Mouse (Mus musculus) layer of hippocampus, postnatal 14 days (tissue): ENCODE measurements at regions not wholly inside any gene's neighbourhood (a gene's known extent, or its start where the extent isn't known, plus 50 kb on each side); places are given as distances from the start of the nearest gene placed in this dataset.

Experiments used
- DNase-seq, 2 experiments: peaks; one replicate each; pipeline ENCODE4 v3.0.0; 2021 to 2022; ENCODE audit warnings: low spot score in 2 of 2, mixed read lengths in 1 of 2

- DNase-seq: peak; percentile 61 to 81
Observed at GRCm38 (mm10) chr1:99369776-99370175, 402.8 kb upstream of the Cntnap5b start.

DNA sequence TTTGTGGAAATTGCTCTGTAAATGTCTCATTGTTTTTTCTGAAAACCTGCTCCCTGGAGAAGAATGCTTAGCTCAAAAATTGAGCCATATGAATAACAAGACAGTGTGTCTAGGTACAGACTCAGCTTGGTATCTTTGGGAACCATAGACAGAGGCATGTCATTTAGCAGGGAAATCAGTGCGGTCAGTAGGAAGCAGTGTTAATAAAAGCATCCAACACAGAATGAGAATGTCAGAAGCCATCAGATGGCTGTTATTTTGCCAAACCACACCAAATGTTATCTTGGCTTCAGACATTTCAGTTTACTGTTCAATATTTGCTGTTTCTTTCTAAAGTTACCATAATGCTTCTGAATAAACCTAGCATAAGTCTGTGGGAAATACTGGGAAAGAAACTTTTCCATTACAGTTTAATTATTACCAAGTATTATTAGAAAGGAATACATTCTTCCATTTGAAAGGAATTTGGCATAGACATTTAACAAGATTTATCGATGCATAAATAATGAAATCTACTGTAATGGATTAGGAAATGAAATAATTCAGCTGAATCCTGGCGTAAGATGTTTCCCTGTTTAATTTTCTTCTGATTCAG is 402.1 kb upstream of the Cntnap5b start:
- peak; percentile 9 to 83 for DNase-seq

DNA sequence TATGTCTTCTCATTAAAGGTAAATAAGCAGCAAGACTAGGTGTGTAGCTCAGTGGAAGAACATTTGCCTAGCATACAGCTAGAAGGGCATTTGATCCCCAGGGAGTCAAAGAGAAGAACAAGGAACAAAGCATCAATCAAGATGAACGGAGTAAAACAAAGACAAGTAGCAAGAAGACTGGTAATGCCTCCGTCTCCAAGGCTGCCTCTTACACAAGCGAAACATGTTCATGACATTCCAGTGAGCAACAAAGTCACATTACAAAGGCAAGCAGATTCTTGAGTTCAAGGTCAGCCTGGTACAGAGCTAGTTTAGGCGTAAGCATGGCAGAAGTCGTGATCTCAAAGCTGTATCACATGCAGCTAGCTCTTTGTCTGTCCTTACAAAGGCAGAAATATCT is 376.8 kb upstream of the Cntnap5b start:
- no peak for DNase-seq
